21 mouse cellular contexts compared by ENCODE assay signal in genomic region chr19:24514661-24515642, GRCm38 (mm10). TPM values are rescaled to one million over a fixed set of nuclear protein-coding genes. Genes with fewer than 3 reads are reported as not detected.
A peak's percentile ranks its signal among the peaks of the same experiment; 100 is the strongest.
DNase-seq lines count a peak whose midpoint lies in the region; ATAC-seq lines count a peak whose summit lies in the region.
"Had no signal": no experiment of that assay in that cellular context is flagged by ENCODE, and none has a peak within 500 bp of the region (broad histone marks: within the 10 kb centered on the region; RNA-seq: fewer than 3 reads in every experiment).

No protein-coding gene starts in this region.

- no peak for ATAC-seq in erythroblast, adult 5-6 weeks (replicated peaks; ENCODE audit: low FRiP score, poor library complexity, severe bottlenecking)
- peak; percentile 80 for ATAC-seq in megakaryocyte, adult 5-6 weeks (ENCODE audit: poor library complexity, severe bottlenecking)
- ATAC-seq in neural tube, embryonic 15.5 days (ENCODE audit: low FRiP score) = no peak
- ATAC-seq: CD4-positive, CD25-positive, alpha-beta regulatory T cell, adult 4 months; forebrain, embryonic 14.5 days; inflammation-experienced regulatory T-cells, adult 6 months; midbrain, embryonic 13.5 days had no signal

- peak; percentile 61 for DNase-seq in lung, postnatal 25 days (ENCODE audit: low spot score)
- no peak for DNase-seq in lung, postnatal 14 days
- no peak for DNase-seq in cerebellum, postnatal 36 days
- no peak for DNase-seq in gastrocnemius, postnatal 10 days
- DNase-seq: adrenal gland, adult 2 months; cerebellum, postnatal 10 days; embryo, embryonic 11 days; gastrocnemius, postnatal 36 days; kidney, postnatal 10 days; retina, postnatal 1 day; thymus, postnatal 4 days had no signal

- no peaks in the 10 kb centered on the region for H3K9me3 ChIP-seq in erythroblast, embryonic 14.5 days (ENCODE audit: control insufficient read depth, low read length)
- no peaks in the 10 kb centered on the region for H3K9me3 ChIP-seq in neural tube, embryonic 15.5 days (replicated peaks)
- H3K9me3 ChIP-seq: embryonic facial prominence, embryonic 15.5 days; midbrain, embryonic 13.5 days had no signal

- H3K36me3 ChIP-seq in erythroblast, embryonic 14.5 days (ENCODE audit: control insufficient read depth) = peaks cover 43% of the 10 kb centered on the region
- no peaks in the 10 kb centered on the region for H3K36me3 ChIP-seq in neural tube, embryonic 15.5 days
- H3K36me3 ChIP-seq: embryonic facial prominence, embryonic 15.5 days; midbrain, embryonic 13.5 days had no signal

- H3K4me2 ChIP-seq in neural tube, embryonic 15.5 days = no peak overlapping the region
- H3K4me2 ChIP-seq: embryonic facial prominence, embryonic 15.5 days; midbrain, embryonic 13.5 days had no signal

- 90% methylated on average over 15 of the region's 15 CpGs for WGBS in neural tube, embryonic 15.5 days

- H3K4me1 ChIP-seq in erythroblast, embryonic 14.5 days (ENCODE audit: control insufficient read depth) = peaks cover 96% of the 10 kb centered on the region
- H3K4me1 ChIP-seq in neural tube, embryonic 15.5 days = no peaks in the 10 kb centered on the region
- H3K4me1 ChIP-seq: embryonic facial prominence, embryonic 15.5 days; midbrain, embryonic 13.5 days had no signal

- no peaks in the 10 kb centered on the region for H3K27me3 ChIP-seq in erythroblast, embryonic 14.5 days (ENCODE audit: control insufficient read depth)
- H3K27me3 ChIP-seq in neural tube, embryonic 15.5 days (replicated peaks) = 0 out of 2 replicates have a peak, but pooled peaks cover 6% of the 10 kb centered on the region
- H3K27me3 ChIP-seq: embryonic facial prominence, embryonic 15.5 days; midbrain, embryonic 13.5 days had no signal

- no peak overlapping the region for H3K27ac ChIP-seq in neural tube, embryonic 15.5 days (replicated peaks)
- H3K27ac ChIP-seq: embryonic facial prominence, embryonic 15.5 days; macrophage; midbrain, embryonic 13.5 days had no signal

- H3K4me3 ChIP-seq in erythroblast, embryonic 14.5 days (replicated peaks) = peak overlapping the region; percentile 34
- H3K4me3 ChIP-seq in neural tube, embryonic 15.5 days (replicated peaks) = no peak overlapping the region
- H3K4me3 ChIP-seq: embryonic facial prominence, embryonic 15.5 days; midbrain, embryonic 13.5 days had no signal

- no peak overlapping the region for H3K9ac ChIP-seq in neural tube, embryonic 15.5 days (replicated peaks)
- H3K9ac ChIP-seq: embryonic facial prominence, embryonic 15.5 days; midbrain, embryonic 13.5 days had no signal

RNA-seq across cellular contexts. Expression of gene Fam122a, which starts 37.8 kb away (rescaled TPM):
- 4.7 and 5.2 TPM in 2 replicates for polyA plus RNA-seq in erythroblast, embryonic 14.5 days (2012)
- 37.8 and 40.9 TPM in 2 replicates for total RNA-seq in erythroblast, adult 5-6 weeks (2015; ENCODE audit: low replicate concordance)
- 6.3 and 12.1 TPM in 2 replicates for total RNA-seq in erythroblast, adult 5-6 weeks (2017; ENCODE audit: low replicate concordance)
- total RNA-seq in megakaryocyte, adult 5-6 weeks (2015) = 30.1 and 31.3 TPM in 2 replicates
- 5.9 and 8.3 TPM in 2 replicates for total RNA-seq in megakaryocyte, adult 5-6 weeks (2017)
- polyA plus RNA-seq in neural tube, embryonic 15.5 days (2015; fragmentation: Nextera tagmentation; extraction: Ambion mirVana) = 52.0 and 55.4 TPM in 2 replicates
- 10 to 100 TPM; 20.3 to 22.8 TPM for total RNA-seq in gastrocnemius, postnatal 10 days (2021)

RNA-seq across cellular contexts. Expression of gene Pip5k1b, which starts 40.7 kb away (rescaled TPM):
- 3.1 and 5.0 TPM in 2 replicates for polyA plus RNA-seq in erythroblast, embryonic 14.5 days (2012)
- 35.4 and 43.9 TPM in 2 replicates for total RNA-seq in erythroblast, adult 5-6 weeks (2015; ENCODE audit: low replicate concordance)
- total RNA-seq in erythroblast, adult 5-6 weeks (2017; ENCODE audit: low replicate concordance) = 34.4 and 43.5 TPM in 2 replicates
- 4.9 and 6.2 TPM in 2 replicates for total RNA-seq in megakaryocyte, adult 5-6 weeks (2015)
- 4.4 and 4.8 TPM in 2 replicates for total RNA-seq in megakaryocyte, adult 5-6 weeks (2017)
- 1.6 and 2.6 TPM in 2 replicates for polyA plus RNA-seq in neural tube, embryonic 15.5 days (2015; fragmentation: Nextera tagmentation; extraction: Ambion mirVana)
- total RNA-seq in gastrocnemius, postnatal 10 days (2021) = 1 to 10 TPM; 1.2 to 1.6 TPM

Comparison
In these comparisons a context has a peak if more than half of its experiments do, and no peak if none do; other contexts are left out.
1. RNA of gene Pip5k1b, which starts 40.7 kb away (total RNA-seq): 34.4 to 43.9 TPM in erythroblast, adult 5-6 weeks; 4.4 to 6.2 TPM in megakaryocyte, adult 5-6 weeks and 1.2 to 1.6 TPM in gastrocnemius, postnatal 10 days; every median in the first group is over 4 times any median in the second.